Mouse (Mus musculus): Measurements from ENCODE around the gene 1700001P01Rik.
"Not testable (repeated sequence)": the region's sequence is repeated elsewhere in the genome, so short reads cannot be mapped to it uniquely, and the experiment has no call there.

1700001P01Rik gene

GRCm38 (mm10) chr11:97744718-97745330, 30.9 kb downstream of the 1700001P01Rik start:
- DNase-seq (ENCODE audit: low read depth, low spot score), result peak; percentile 100

- DNase-seq (ENCODE audit: low read depth, low spot score), result no peak
These were observed 31.5 kb downstream of the 1700001P01Rik start, which contains the start of gene Pip4k2b for GRCm38 (mm10) chr11:97744063-97744717. Gene Pip4k2b (minus strand): TSS chr11:97744704.

GRCm38 (mm10) chr11:97743423-97743822, 32.3 kb downstream of the 1700001P01Rik start:
- no peak for DNase-seq (ENCODE audit: low read depth, low spot score)

- DNase-seq (ENCODE audit: low read depth, low spot score), result no peak
These were observed 33.1 kb downstream of the 1700001P01Rik start for GRCm38 (mm10) chr11:97742591-97742990.

GRCm38 (mm10) chr11:97742157-97742556, 33.6 kb downstream of the 1700001P01Rik start:
- no peak for DNase-seq (ENCODE audit: low read depth, low spot score)

- no peak for DNase-seq (ENCODE audit: low read depth, low spot score)
These were observed 35.5 kb downstream of the 1700001P01Rik start for GRCm38 (mm10) chr11:97740190-97740589.

GRCm38 (mm10) chr11:97739155-97739554, 36.6 kb downstream of the 1700001P01Rik start:
- DNase-seq (ENCODE audit: low read depth, low spot score), result peak; percentile 70

GRCm38 (mm10) chr11:97738703-97739102, 37.0 kb downstream of the 1700001P01Rik start:
- DNase-seq (ENCODE audit: low read depth, low spot score), result peak; percentile 43

- no peak for DNase-seq (ENCODE audit: low read depth, low spot score)
These were observed 38.1 kb downstream of the 1700001P01Rik start for GRCm38 (mm10) chr11:97737600-97737999.

GRCm38 (mm10) chr11:97736645-97737044, 39.1 kb downstream of the 1700001P01Rik start:
- DNase-seq (ENCODE audit: low read depth, low spot score), result no peak

GRCm38 (mm10) chr11:97734810-97735209, 40.9 kb downstream of the 1700001P01Rik start:
- DNase-seq (ENCODE audit: low read depth, low spot score), result not testable (repeated sequence)

- DNase-seq (ENCODE audit: low read depth, low spot score), result no peak
These were observed 42.0 kb downstream of the 1700001P01Rik start for GRCm38 (mm10) chr11:97733689-97734088.

GRCm38 (mm10) chr11:97728730-97729129, 47.0 kb downstream of the 1700001P01Rik start:
- DNase-seq (ENCODE audit: low read depth, low spot score), result no peak

- DNase-seq (ENCODE audit: low read depth, low spot score), result no peak
These were observed 47.4 kb downstream of the 1700001P01Rik start for GRCm38 (mm10) chr11:97728311-97728710.

GRCm38 (mm10) chr11:97723709-97724108, 52.0 kb downstream of the 1700001P01Rik start:
- no peak for DNase-seq (ENCODE audit: low read depth, low spot score)
